Mouse (Mus musculus): Measurements from ENCODE around the gene Nelfe. TPM values are rescaled to one million over a fixed set of nuclear protein-coding genes. Genes with fewer than 3 reads are reported as not detected.

The Nelfe gene
- polyA plus RNA-seq, 1 experiment = 385 TPM

GRCm38 (mm10) chr17:34847615-34848014 lies 2.6 kb upstream of the Nelfe start:
- no peak for TF ChIP-seq GATA1 (IDR thresholded peaks at IDR 0.05; ENCODE audit: low read length)

GRCm38 (mm10) chr17:34850517-34851125 lies 430 bp downstream of the Nelfe start:
- no peak for TF ChIP-seq GATA1 (IDR thresholded peaks at IDR 0.05; ENCODE audit: low read length)

GRCm38 (mm10) chr17:34853511-34853910 lies 3.3 kb downstream of the Nelfe start:
- no peak for TF ChIP-seq GATA1 (IDR thresholded peaks at IDR 0.05; ENCODE audit: low read length)

- TF ChIP-seq GATA1 (IDR thresholded peaks at IDR 0.05; ENCODE audit: low read length) = no peak
Observed at GRCm38 (mm10) chr17:34854761-34855160, 4.6 kb downstream of the Nelfe start.

GRCm38 (mm10) chr17:34855825-34856224 lies 5.6 kb downstream of the Nelfe start:
- no peak for TF ChIP-seq GATA1 (IDR thresholded peaks at IDR 0.05; ENCODE audit: low read length)

GRCm38 (mm10) chr17:34858670-34859069 lies 8.5 kb downstream of the Nelfe start:
- TF ChIP-seq GATA1 (IDR thresholded peaks at IDR 0.05; ENCODE audit: low read length) = no peak

GRCm38 (mm10) chr17:34860514-34860913 lies 10.3 kb downstream of the Nelfe start:
- TF ChIP-seq GATA1 (IDR thresholded peaks at IDR 0.05; ENCODE audit: low read length) = no peak

- no peak for TF ChIP-seq GATA1 (IDR thresholded peaks at IDR 0.05; ENCODE audit: low read length)
Observed at GRCm38 (mm10) chr17:34861704-34862415, 11.7 kb downstream of the Nelfe start.

- TF ChIP-seq GATA1 (IDR thresholded peaks at IDR 0.05; ENCODE audit: low read length) = no peak
Observed at GRCm38 (mm10) chr17:34862416-34863081, 12.4 kb downstream of the Nelfe start, which contains the start of gene Cfb. Gene Cfb, minus strand, starts transcription at chr17:34862518.

GRCm38 (mm10) chr17:34865981-34866380 lies 15.8 kb downstream of the Nelfe start:
- TF ChIP-seq GATA1 (IDR thresholded peaks at IDR 0.05; ENCODE audit: low read length) = no peak

GRCm38 (mm10) chr17:34874321-34874720 lies 24.1 kb downstream of the Nelfe start:
- TF ChIP-seq GATA1 (IDR thresholded peaks at IDR 0.05; ENCODE audit: low read length) = no peak

GRCm38 (mm10) chr17:34879336-34879879 lies 29.2 kb downstream of the Nelfe start, which contains the start of gene Zbtb12:
Gene Zbtb12, plus strand, starts transcription at chr17:34879483.
- no peak for TF ChIP-seq GATA1 (IDR thresholded peaks at IDR 0.05; ENCODE audit: low read length)

GRCm38 (mm10) chr17:34881166-34881565 lies 31.0 kb downstream of the Nelfe start:
- TF ChIP-seq GATA1 (IDR thresholded peaks at IDR 0.05; ENCODE audit: low read length) = no peak

- TF ChIP-seq GATA1 (IDR thresholded peaks at IDR 0.05; ENCODE audit: low read length) = no peak
Observed at GRCm38 (mm10) chr17:34881683-34882310, 31.6 kb downstream of the Nelfe start, which contains the start of gene Gm20547. Gene Gm20547, minus strand, starts transcription at chr17:34882042.

- no peak for TF ChIP-seq GATA1 (IDR thresholded peaks at IDR 0.05; ENCODE audit: low read length)
Observed at GRCm38 (mm10) chr17:34883332-34883731, 33.1 kb downstream of the Nelfe start.

GRCm38 (mm10) chr17:34884704-34885103 lies 34.5 kb downstream of the Nelfe start:
- no peak for TF ChIP-seq GATA1 (IDR thresholded peaks at IDR 0.05; ENCODE audit: low read length)
